Mouse (Mus musculus): ENCODE data around the gene Myo6. TPM values are rescaled to one million over a fixed set of nuclear protein-coding genes. Genes with fewer than 3 reads are reported as not detected.

The Myo6 gene
- polyA plus RNA-seq, 2 experiments = 1.8 to 2.3 TPM

DNA sequence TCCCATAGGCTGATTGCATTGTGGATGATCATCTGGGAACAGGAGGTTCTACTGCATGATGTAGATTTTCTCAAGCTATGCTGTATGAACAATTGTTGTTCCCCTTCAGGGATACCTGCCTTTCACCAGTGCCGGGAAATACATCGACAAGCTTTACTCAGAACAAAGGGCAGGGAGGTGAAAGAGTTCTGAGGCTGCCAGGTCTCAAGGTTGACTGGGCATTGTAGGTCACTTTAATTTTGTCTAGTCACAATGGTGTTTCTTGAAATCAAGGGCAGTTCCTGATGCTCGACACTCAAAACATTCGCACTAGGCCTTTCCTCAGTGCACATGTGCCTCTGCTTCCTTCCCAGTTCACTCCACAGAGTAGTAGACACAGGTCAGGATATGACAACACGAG is 15.9 kb downstream of the Myo6 start:
- Histone ChIP-seq H3K4me1 (replicated peaks; ENCODE audit: control insufficient read depth in 2 of 2, insufficient read depth in 2 of 2, low read length in 1 of 2) (peaks cover 0 to 3% of the 10 kb centered on the region in 2 experiments; a peak in 2 of 4 replicates), H3K27me3 (ENCODE audit: control insufficient read depth, insufficient read depth, low read length) (no peaks in the 10 kb centered on the region), H3K9ac (replicated peaks) (no peak overlapping the region), H3K4me3 (ENCODE audit: insufficient read depth in 1 of 2, low read depth in 2 of 2, low read length in 2 of 2) (no peak overlapping the region), H3K9me3 (ENCODE audit: control insufficient read depth, low read length) (no peaks in the 10 kb centered on the region), H3K27ac (no peak overlapping the region), H3K4me2 (ENCODE audit: low read depth) (no peak overlapping the region), H3K36me3 (replicated peaks; ENCODE audit: control insufficient read depth, insufficient read depth, low read depth) (no peaks in the 10 kb centered on the region)
- DNase-seq (ENCODE audit: low read depth in 3 of 3, low spot score in 3 of 3) (no peak), ATAC-seq (ENCODE audit: insufficient read depth) (no peak)
- TF ChIP-seq EP300 (IDR thresholded peaks at IDR 0.05; ENCODE audit: low read depth) (no peak), CTCF (IDR thresholded peaks at IDR 0.05; ENCODE audit: low read depth) (no peak)
- 53% methylated on average over 5 of the region's 5 CpGs for WGBS (ENCODE audit: insufficient replicate concordance)

DNA sequence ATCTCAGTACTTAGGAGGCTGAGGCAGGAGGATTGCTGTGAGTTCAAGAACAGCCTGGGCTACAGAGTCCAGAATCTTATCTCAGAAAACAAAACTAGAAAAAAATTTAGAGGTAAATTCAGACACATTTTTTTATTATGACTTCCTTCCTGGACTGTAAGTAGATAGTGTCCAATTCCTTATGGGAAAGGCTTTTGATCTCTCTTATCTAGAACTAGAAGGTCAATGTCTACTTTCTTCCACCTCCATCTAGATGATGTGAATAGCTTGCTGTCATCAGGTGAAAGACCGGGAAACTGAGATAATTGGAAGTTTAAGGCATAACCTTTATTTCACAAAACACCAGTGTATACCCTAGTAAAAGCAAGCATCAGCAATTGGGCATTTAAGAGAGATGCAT is 16.9 kb downstream of the Myo6 start:
- peaks cover 0 to 3% of the 10 kb centered on the region in 2 experiments; a peak in 2 of 4 replicates for H3K4me1 ChIP-seq (replicated peaks; ENCODE audit: control insufficient read depth in 2 of 2, insufficient read depth in 2 of 2, low read length in 1 of 2)
- H3K36me3 ChIP-seq (replicated peaks; ENCODE audit: control insufficient read depth, insufficient read depth, low read depth) = no peaks in the 10 kb centered on the region
- DNase-seq (ENCODE audit: low read depth in 3 of 3, low spot score in 3 of 3) (no peak), ATAC-seq (ENCODE audit: insufficient read depth) (no peak)
- H3K4me3 ChIP-seq (ENCODE audit: insufficient read depth in 1 of 2, low read depth in 2 of 2, low read length in 2 of 2) = no peak overlapping the region
- H3K9ac ChIP-seq (replicated peaks) = no peak overlapping the region
- H3K27ac ChIP-seq = no peak overlapping the region
- TF ChIP-seq EP300 (IDR thresholded peaks at IDR 0.05; ENCODE audit: low read depth) (no peak), CTCF (IDR thresholded peaks at IDR 0.05; ENCODE audit: low read depth) (no peak)
- whole genome bisulfite sequencing (ENCODE audit: insufficient replicate concordance) = 73% methylated on average over 1 of the region's 1 CpGs
- no peak overlapping the region for H3K4me2 ChIP-seq (ENCODE audit: low read depth)
- H3K9me3 ChIP-seq (ENCODE audit: control insufficient read depth, low read length) = no peaks in the 10 kb centered on the region
- H3K27me3 ChIP-seq (ENCODE audit: control insufficient read depth, insufficient read depth, low read length) = no peaks in the 10 kb centered on the region

DNA sequence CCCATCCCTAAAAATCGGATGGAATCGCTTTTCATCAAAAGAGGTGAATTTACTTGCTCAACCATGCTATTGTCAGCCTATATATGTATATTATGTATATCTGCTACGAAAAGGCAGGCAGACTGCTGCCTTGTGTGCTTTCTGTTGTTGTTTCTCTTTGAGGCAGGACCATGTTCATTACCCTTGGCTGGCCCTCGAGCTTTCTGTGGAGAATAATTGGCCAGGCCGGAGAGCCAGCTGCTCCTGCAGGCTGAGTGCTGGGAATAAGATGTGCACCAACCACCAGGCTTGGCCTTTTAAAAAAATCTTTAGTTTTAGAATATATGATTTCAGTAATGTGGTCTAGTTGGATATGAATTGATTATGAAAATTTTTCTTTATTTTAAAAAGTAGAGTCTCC is 19.3 kb downstream of the Myo6 start:
- Histone ChIP-seq H3K27me3 (ENCODE audit: control insufficient read depth, insufficient read depth, low read length) (no peaks in the 10 kb centered on the region), H3K9ac (replicated peaks) (no peak overlapping the region), H3K4me3 (ENCODE audit: insufficient read depth in 1 of 2, low read depth in 2 of 2, low read length in 2 of 2) (no peak overlapping the region), H3K27ac (no peak overlapping the region), H3K9me3 (ENCODE audit: control insufficient read depth, low read length) (no peaks in the 10 kb centered on the region), H3K4me2 (ENCODE audit: low read depth) (no peak overlapping the region), H3K4me1 (replicated peaks; ENCODE audit: control insufficient read depth in 2 of 2, insufficient read depth in 2 of 2, low read length in 1 of 2) (no peaks in the 10 kb centered on the region), H3K36me3 (replicated peaks; ENCODE audit: control insufficient read depth, insufficient read depth, low read depth) (no peaks in the 10 kb centered on the region)
- DNase-seq (ENCODE audit: low read depth in 3 of 3, low spot score in 3 of 3) = no peak
- 59% methylated on average over 5 of the region's 5 CpGs for WGBS (ENCODE audit: insufficient replicate concordance)
- TF ChIP-seq EP300 (IDR thresholded peaks at IDR 0.05; ENCODE audit: low read depth) (no peak), CTCF (IDR thresholded peaks at IDR 0.05; ENCODE audit: low read depth) (no peak)
- no peak for ATAC-seq (ENCODE audit: insufficient read depth)

DNA sequence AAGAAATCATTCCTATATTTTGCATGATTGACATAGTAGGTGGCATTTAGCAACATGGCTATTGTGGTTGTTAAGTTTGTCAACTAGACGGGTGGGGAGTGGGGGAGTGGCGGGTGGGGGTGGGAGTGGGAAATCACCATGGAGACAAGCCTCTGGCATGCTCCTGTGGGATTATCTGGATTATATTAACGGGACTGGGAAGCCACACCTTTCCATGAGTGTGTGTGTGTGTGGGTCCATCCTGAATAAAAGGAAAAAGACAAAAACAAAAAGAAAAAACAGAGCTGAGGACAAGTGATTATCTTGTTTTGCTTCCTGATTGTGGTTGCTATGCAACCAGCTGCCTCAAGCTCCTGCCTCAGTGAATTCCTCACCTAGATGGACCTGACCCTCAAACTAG is 20.9 kb downstream of the Myo6 start:
- TF ChIP-seq EP300 (IDR thresholded peaks at IDR 0.05; ENCODE audit: low read depth) (no peak), CTCF (IDR thresholded peaks at IDR 0.05; ENCODE audit: low read depth) (no peak)
- no peaks in the 10 kb centered on the region for H3K4me1 ChIP-seq (replicated peaks; ENCODE audit: control insufficient read depth in 2 of 2, insufficient read depth in 2 of 2, low read length in 1 of 2)
- DNase-seq (ENCODE audit: low read depth in 3 of 3, low spot score in 3 of 3) (no peak), ATAC-seq (ENCODE audit: insufficient read depth) (no peak)
- H3K9me3 ChIP-seq (ENCODE audit: control insufficient read depth, low read length) = no peaks in the 10 kb centered on the region
- H3K36me3 ChIP-seq (replicated peaks; ENCODE audit: control insufficient read depth, insufficient read depth, low read depth) = no peaks in the 10 kb centered on the region
- H3K4me2 ChIP-seq (ENCODE audit: low read depth) = no peak overlapping the region
- WGBS (ENCODE audit: insufficient replicate concordance) = 41% methylated on average over 3 of the region's 3 CpGs
- no peaks in the 10 kb centered on the region for H3K27me3 ChIP-seq (ENCODE audit: control insufficient read depth, insufficient read depth, low read length)
- no peak overlapping the region for H3K4me3 ChIP-seq (ENCODE audit: insufficient read depth in 1 of 2, low read depth in 2 of 2, low read length in 2 of 2)
- no peak overlapping the region for H3K27ac ChIP-seq
- no peak overlapping the region for H3K9ac ChIP-seq (replicated peaks)

DNA sequence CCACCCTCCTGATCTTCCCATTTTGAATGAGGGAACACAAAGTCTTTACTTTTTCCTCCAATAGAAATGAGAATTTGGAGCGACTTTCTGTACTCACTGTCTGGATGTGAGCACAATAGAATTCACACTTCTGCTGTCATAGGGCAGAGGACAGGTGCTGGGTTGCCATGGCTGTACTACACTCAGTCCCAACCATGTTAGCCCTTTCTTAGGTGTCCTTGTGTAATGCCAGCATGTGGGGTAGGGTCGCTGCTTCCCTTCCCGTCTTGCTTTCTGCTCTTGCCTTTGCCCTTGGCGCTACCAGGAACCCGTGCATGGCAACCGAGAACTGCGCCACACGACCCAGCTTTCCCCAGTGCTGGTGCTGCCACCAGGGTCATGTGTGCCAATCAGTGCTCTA is 21.9 kb downstream of the Myo6 start:
- Histone ChIP-seq H3K4me1 (replicated peaks; ENCODE audit: control insufficient read depth in 2 of 2, insufficient read depth in 2 of 2, low read length in 1 of 2) (no peaks in the 10 kb centered on the region), H3K4me2 (ENCODE audit: low read depth) (no peak overlapping the region), H3K36me3 (replicated peaks; ENCODE audit: control insufficient read depth, insufficient read depth, low read depth) (no peaks in the 10 kb centered on the region), H3K27me3 (ENCODE audit: control insufficient read depth, insufficient read depth, low read length) (no peaks in the 10 kb centered on the region), H3K9me3 (ENCODE audit: control insufficient read depth, low read length) (no peaks in the 10 kb centered on the region), H3K9ac (replicated peaks) (no peak overlapping the region), H3K4me3 (ENCODE audit: insufficient read depth in 1 of 2, low read depth in 2 of 2, low read length in 2 of 2) (no peak overlapping the region), H3K27ac (no peak overlapping the region)
- WGBS (ENCODE audit: insufficient replicate concordance) = 79% methylated on average over 8 of the region's 8 CpGs
- no peak for ATAC-seq (ENCODE audit: insufficient read depth)
- DNase-seq (ENCODE audit: low read depth in 3 of 3, low spot score in 3 of 3) = no peak
- TF ChIP-seq CTCF (IDR thresholded peaks at IDR 0.05; ENCODE audit: low read depth) (no peak), EP300 (IDR thresholded peaks at IDR 0.05; ENCODE audit: low read depth) (no peak)

Measured in liver, embryonic 14.5 days (tissue).